Mouse (Mus musculus) Patski (cell line): Measurements from ENCODE around the gene Fgf9. TPM values are rescaled to one million over a fixed set of nuclear protein-coding genes. Genes with fewer than 3 reads are reported as not detected.

Experiments
- ATAC-seq: fragments of 100-300 bp; one replicate; pipeline ENCODE4 v1.8.0; 2021
- CTCF ChIA-PET: fragments of 350-600 bp; sonication (Branson Sonifier 250); formaldehyde crosslinking; loops from one replicate; lab custom pipeline; 2022; ENCODE audit warnings: inconsistent platforms; lab: Charles Lee
- POLR2A ChIA-PET: fragments of 350-600 bp; sonication (Branson Sonifier 250); formaldehyde crosslinking; loops from one replicate; lab custom pipeline; 2022; ENCODE audit warnings: antibody characterized with exemption, inconsistent platforms; lab: Charles Lee
- DNase-seq: peaks from one replicate; pipeline ENCODE4 v3.0.0-alpha.2; 2011; ENCODE audit warnings: low read depth, low spot score
- H3K27me3 ChIP-seq: fragments of 371-371 bp; one replicate; pipeline ENCODE4 v1.5.1; 2021
- CTCF ChIP-seq: fragments of 100-300 bp; IDR thresholded peaks from one replicate; pipeline ENCODE4 v1.5.1; 2021
- in situ Hi-C: fragments of 300-500 bp; cut with MboI; formaldehyde crosslinking; loops from 3 replicates; pipeline ENCODE4 v1.11.1; 2018; ENCODE audit warnings: low pct_unique_long_range_greater_than_20kb, mixed read lengths
- polyA plus RNA-seq: library from polyadenylated mRNA; unstranded; gene quantifications from one replicate; pipeline ENCODE4 v1.2.3, GENCODE M21; 2021

Gene Fgf9
- polyA plus RNA-seq, 1 experiment from 2014 or later = 2.0 TPM

GRCm38 (mm10) chr14:58084240-58084639 is 13.9 kb downstream of the Fgf9 start:
- POLR2A ChIA-PET = no interaction called here
- ATAC-seq = no peak

DNA sequence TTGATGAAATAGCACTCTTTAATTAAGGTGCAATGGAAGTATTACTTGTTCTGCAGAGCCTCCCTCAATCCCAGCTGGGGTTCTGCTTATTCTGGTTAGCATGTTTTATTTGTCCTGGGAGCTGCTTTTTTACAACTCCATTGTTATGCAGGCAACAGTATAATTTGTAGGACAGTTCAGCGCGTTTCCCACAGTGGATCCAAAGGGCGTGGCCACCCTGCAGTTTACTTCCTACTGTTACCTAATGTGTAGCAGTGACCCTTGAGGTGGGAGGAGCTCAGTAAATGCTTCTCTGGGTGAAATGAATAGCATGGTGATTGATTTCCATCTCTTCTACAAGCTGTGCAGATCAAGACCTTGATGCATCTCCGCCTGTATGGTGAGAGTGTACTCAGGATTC is 17.0 kb downstream of the Fgf9 start:
- TF ChIP-seq CTCF = no peak
- ChIA-PET CTCF (no interaction called here), POLR2A (no interaction called here)
- H3K27me3 ChIP-seq = no peaks in the 10 kb centered on the region
- ATAC-seq (no peak), DNase-seq (no peak)
- in situ Hi-C loops = no loop called here

More at GRCm38 (mm10) chr14:58084240-58084639, 13.9 kb downstream of the Fgf9 start:
- no peaks in the 10 kb centered on the region for H3K27me3 ChIP-seq
- CTCF ChIA-PET = no interaction called here
- no peak for TF ChIP-seq CTCF
- no peak for DNase-seq
- in situ Hi-C loops = no loop called here

DNA sequence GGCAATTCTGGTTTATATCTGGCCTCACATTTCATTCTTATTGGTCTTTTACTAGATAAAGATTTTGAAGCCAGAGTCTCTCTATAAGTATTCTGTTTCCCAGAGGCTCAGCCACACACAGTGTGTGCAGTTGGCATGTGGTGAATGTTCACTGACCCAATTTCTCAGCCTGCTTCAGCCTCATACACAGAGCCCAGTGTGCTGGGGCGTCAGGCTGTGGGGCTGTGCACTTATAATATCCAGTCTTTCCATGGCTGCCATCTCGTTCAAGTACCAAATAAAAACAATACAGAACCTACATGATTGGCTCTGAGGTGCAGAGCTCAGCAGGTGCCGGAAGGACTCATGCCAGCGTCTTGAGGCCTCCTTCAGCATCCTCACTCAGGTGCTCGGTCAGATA is 19.1 kb downstream of the Fgf9 start:
- POLR2A ChIA-PET = no interaction called here
- TF ChIP-seq CTCF = no peak
- H3K27me3 ChIP-seq = no peaks in the 10 kb centered on the region
- no peak for DNase-seq
- CTCF ChIA-PET = no interaction called here
- in situ Hi-C loops = no loop called here
- ATAC-seq = no peak

DNA sequence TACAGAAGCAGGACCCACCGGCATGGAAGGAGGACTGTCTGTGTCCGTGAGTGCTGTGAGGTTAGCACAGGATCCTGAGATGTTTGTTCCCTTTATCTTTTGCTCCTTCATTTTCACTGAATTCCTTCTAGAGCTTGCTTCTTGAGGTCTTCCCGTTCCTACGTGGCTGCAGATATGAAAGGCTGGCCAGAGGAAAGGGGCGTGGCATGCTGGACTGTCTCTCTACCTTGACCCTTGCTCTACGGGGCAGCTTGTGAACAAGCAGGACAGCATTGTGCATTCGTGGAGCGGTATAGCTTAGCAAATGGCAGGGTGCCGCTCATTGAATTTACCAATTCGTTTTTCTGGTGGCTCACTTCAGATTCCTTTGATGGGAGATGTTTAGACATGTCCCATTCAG is 21.0 kb downstream of the Fgf9 start:
- no peak for TF ChIP-seq CTCF
- POLR2A ChIA-PET = no interaction called here
- CTCF ChIA-PET = no interaction called here
- in situ Hi-C loops = no loop called here
- no peak for ATAC-seq
- H3K27me3 ChIP-seq = no peaks in the 10 kb centered on the region
- DNase-seq = no peak

GRCm38 (mm10) chr14:58099599-58099998 is 29.3 kb downstream of the Fgf9 start:
- DNase-seq (no peak), ATAC-seq (no peak)
- CTCF ChIA-PET = no interaction called here
- POLR2A ChIA-PET = interaction anchor here (0.6 kb wide), 1 partner anchor 602 kb away, joined by 3 read pairs; no protein-coding TSS in a partner anchor
- TF ChIP-seq CTCF = no peak
- in situ Hi-C loops = no loop called here
- no peaks in the 10 kb centered on the region for H3K27me3 ChIP-seq

- ChIA-PET CTCF (no interaction called here), POLR2A (no interaction called here)
- TF ChIP-seq CTCF = no peak
- H3K27me3 ChIP-seq = no peaks in the 10 kb centered on the region
- in situ Hi-C loops = no loop called here
- ATAC-seq (peak; percentile 67), DNase-seq (peak; percentile 60)
Measured at GRCm38 (mm10) chr14:58101298-58101697, 31.0 kb downstream of the Fgf9 start.

DNA sequence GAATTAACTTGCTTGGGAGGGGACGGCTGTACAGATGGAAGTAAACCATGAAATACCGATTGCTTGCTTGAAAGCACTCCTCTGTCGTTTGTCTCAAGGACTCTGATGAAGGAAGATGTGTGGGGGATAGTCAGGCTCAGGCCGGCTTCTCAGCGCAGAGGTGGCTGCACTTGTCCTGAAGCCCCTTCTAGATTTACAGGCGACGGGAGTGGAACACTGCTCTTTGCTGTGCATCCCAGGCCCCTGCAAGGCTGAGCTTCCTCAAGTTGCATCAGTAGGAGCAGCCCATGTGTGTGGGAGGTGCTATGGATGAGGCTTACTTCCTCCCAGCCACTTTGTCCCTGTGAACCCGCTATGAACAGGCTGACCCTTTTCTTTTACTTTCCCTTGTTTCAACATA is 33.9 kb downstream of the Fgf9 start:
- H3K27me3 ChIP-seq = no peaks in the 10 kb centered on the region
- no peak for TF ChIP-seq CTCF
- in situ Hi-C loops = no loop called here
- DNase-seq (no peak), ATAC-seq (no peak)
- ChIA-PET CTCF (no interaction called here), POLR2A (no interaction called here)

- ATAC-seq = no peak
- no peaks in the 10 kb centered on the region for H3K27me3 ChIP-seq
- ChIA-PET POLR2A (no interaction called here), CTCF (no interaction called here)
- no peak for TF ChIP-seq CTCF
- DNase-seq = no peak
- in situ Hi-C loops = no loop called here
Measured at GRCm38 (mm10) chr14:58105596-58105995, 35.2 kb downstream of the Fgf9 start.

- TF ChIP-seq CTCF = no peak
- CTCF ChIA-PET = no interaction called here
- ATAC-seq (no peak), DNase-seq (no peak)
- H3K27me3 ChIP-seq = no peaks in the 10 kb centered on the region
- POLR2A ChIA-PET = no interaction called here
- in situ Hi-C loops = no loop called here
Measured at GRCm38 (mm10) chr14:58109601-58110000, 39.3 kb downstream of the Fgf9 start.

DNA sequence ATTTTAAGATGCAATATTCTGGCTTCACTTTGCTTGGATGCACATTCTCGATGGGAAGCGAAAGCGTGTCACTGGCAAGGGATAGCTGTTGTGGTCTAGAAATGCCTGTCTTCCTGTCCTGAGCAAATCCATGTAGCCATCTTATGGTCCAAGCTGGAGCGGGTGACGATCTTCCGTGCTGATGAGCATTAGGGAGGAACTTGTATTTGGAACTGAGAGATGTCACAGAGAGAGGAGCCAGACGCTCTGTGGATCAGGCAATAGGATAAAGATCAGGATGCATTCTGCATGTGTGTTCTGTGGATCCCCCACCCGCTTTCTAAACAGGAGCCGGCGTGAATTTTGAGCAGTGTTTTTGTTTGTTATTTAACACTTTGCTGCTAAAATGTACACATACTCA is 41.2 kb downstream of the Fgf9 start:
- no peak for TF ChIP-seq CTCF
- DNase-seq (no peak), ATAC-seq (no peak)
- no peaks in the 10 kb centered on the region for H3K27me3 ChIP-seq
- POLR2A ChIA-PET = no interaction called here
- in situ Hi-C loops = no loop called here
- CTCF ChIA-PET = no interaction called here

DNA sequence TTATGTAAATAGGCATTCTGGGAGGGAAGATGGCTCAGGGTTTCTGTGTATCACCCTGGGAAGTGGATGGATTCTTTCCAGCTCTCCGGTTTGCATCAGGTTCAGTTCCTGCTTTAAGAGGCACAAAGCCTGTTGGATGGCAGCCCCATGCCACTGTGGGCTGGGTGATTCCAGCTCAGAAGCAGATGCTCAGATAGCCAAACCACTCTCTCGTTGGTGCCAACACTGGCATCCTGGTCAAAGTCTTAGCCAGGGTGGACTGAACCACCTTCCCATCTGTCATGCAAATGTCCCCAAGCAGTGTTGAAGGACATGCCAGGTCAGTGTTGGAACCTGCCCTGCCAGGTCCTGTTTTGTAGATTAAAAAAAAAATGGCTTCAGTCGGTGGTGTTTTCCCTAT is 42.0 kb downstream of the Fgf9 start:
- ChIA-PET POLR2A (interaction anchor here (0.7 kb wide), 1 partner anchor 10 kb away, joined by 4 read pairs; no protein-coding TSS in a partner anchor), CTCF (no interaction called here)
- no peaks in the 10 kb centered on the region for H3K27me3 ChIP-seq
- no peak for DNase-seq
- in situ Hi-C loops = no loop called here
- no peak for ATAC-seq
- no peak for TF ChIP-seq CTCF

DNA sequence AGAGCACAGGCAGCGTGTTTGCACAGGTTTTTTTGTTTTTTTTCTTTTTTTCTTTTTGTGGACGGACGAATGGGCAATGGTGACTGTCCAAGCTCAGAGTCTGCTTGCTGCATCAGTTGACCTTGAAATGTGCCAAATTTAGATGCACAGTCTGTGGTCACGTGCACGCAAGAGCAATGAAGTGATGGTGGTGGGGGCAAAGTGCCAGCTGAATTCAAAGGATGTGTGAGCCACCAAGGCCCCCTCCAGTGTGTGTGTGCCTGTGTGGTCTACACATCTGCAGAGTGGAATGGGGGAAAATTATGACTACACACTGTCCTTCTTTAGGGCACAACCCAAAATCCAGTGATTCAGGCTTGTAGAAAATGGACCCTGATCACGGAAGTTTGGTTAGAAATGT is 42.8 kb downstream of the Fgf9 start:
- H3K27me3 ChIP-seq = no peaks in the 10 kb centered on the region
- in situ Hi-C loops = no loop called here
- POLR2A ChIA-PET = no interaction called here
- DNase-seq = peak; percentile 30
- CTCF ChIA-PET = no interaction called here
- TF ChIP-seq CTCF = no peak
- no peak for ATAC-seq
